In genomic region chr7:145110028-145110427, GRCm38 (mm10) we compare ENCODE assay signal across 14 mouse cellular contexts.
DNase-seq lines count a peak whose midpoint lies in the region; ATAC-seq and TF ChIP-seq lines count a peak whose summit lies in the region.
"Had no signal": no experiment of that assay in that cellular context is flagged by ENCODE, and none has a peak within 500 bp of the region (broad histone marks: within the 10 kb centered on the region; RNA-seq: fewer than 3 reads in every experiment).

No protein-coding gene starts in this region.

- no peak for ATAC-seq in heart, embryonic 15.5 days (replicated peaks; ENCODE audit: insufficient number of reproducible peaks, insufficient read depth, low FRiP score, low read depth)
- no peak for ATAC-seq in heart, embryonic 12.5 days (ENCODE audit: insufficient number of reproducible peaks, low FRiP score)
- ATAC-seq in lung, embryonic 14.5 days (ENCODE audit: insufficient read depth), result no peak
- ATAC-seq in limb, embryonic 15.5 days (ENCODE audit: insufficient number of reproducible peaks, low FRiP score, low TSS enrichment, low read depth), result no peak

- H3K27ac ChIP-seq in heart, embryonic 15.5 days, result peak overlapping the region; percentile 90; the same call in 1 of the 2 replicates
- no peak overlapping the region for H3K27ac ChIP-seq in heart, embryonic 12.5 days (ENCODE audit: poor library complexity, severe bottlenecking)
- peak overlapping the region; percentile 89; the same call in 1 of the 2 replicates for H3K27ac ChIP-seq in lung, embryonic 14.5 days (ENCODE audit: low read depth)
- peak overlapping the region; percentile 100 for H3K27ac ChIP-seq in brown adipose tissue, adult 24 weeks (replicated peaks; ENCODE audit: low read depth, low read length)
- peak overlapping the region; percentile 47; the same call in 1 of the 2 replicates for H3K27ac ChIP-seq in limb, embryonic 15.5 days
- H3K27ac ChIP-seq: hindbrain, embryonic 14.5 days had no signal

- H3K36me3 ChIP-seq in heart, embryonic 15.5 days, result no peaks in the 10 kb centered on the region
- no peaks in the 10 kb centered on the region for H3K36me3 ChIP-seq in heart, embryonic 12.5 days
- H3K36me3 ChIP-seq in lung, embryonic 14.5 days (ENCODE audit: insufficient read depth), result no peaks in the 10 kb centered on the region
- no peaks in the 10 kb centered on the region for H3K36me3 ChIP-seq in limb, embryonic 15.5 days
- H3K36me3 ChIP-seq: neural tube, embryonic 15.5 days had no signal

- peaks cover 40% of the 10 kb centered on the region for H3K4me1 ChIP-seq in heart, embryonic 15.5 days (replicated peaks)
- peaks cover 47% of the 10 kb centered on the region for H3K4me1 ChIP-seq in heart, embryonic 12.5 days (replicated peaks)
- peaks cover 20% of the 10 kb centered on the region for H3K4me1 ChIP-seq in lung, embryonic 14.5 days (ENCODE audit: insufficient read depth)
- H3K4me1 ChIP-seq in brown adipose tissue, adult 24 weeks (ENCODE audit: control insufficient read depth, insufficient read depth, insufficient read length, low read length), result peaks cover 33% of the 10 kb centered on the region
- peaks cover 30% of the 10 kb centered on the region for H3K4me1 ChIP-seq in limb, embryonic 15.5 days

- H3K9ac ChIP-seq in heart, embryonic 15.5 days, result no peak overlapping the region
- no peak overlapping the region for H3K9ac ChIP-seq in heart, embryonic 12.5 days
- H3K9ac ChIP-seq in lung, embryonic 14.5 days, result no peak overlapping the region
- H3K9ac ChIP-seq in limb, embryonic 15.5 days, result no peak overlapping the region
- H3K9ac ChIP-seq: hindbrain, embryonic 14.5 days; neural tube, embryonic 15.5 days had no signal

- DNase-seq in lung, embryonic 14.5 days, result no peak
- no peak for DNase-seq in lung, postnatal 4 days
- no peak for DNase-seq in right cerebral cortex, postnatal 36 days (ENCODE audit: low spot score in 2 of 2)
- DNase-seq in cerebellum, adult 11-12 months, result no peak
- DNase-seq: cerebellum, adult 18-20 months; layer of hippocampus, postnatal 36 days; retina, postnatal 1 day had no signal

- no peak for TF ChIP-seq CTCF in lung, embryonic 14.5 days (IDR thresholded peaks at IDR 0.05; ENCODE audit: low read depth)

- H3K9me3 ChIP-seq in heart, embryonic 15.5 days (replicated peaks), result no peaks in the 10 kb centered on the region
- no peaks in the 10 kb centered on the region for H3K9me3 ChIP-seq in heart, embryonic 12.5 days (replicated peaks)
- H3K9me3 ChIP-seq in lung, embryonic 14.5 days (ENCODE audit: low read depth, low read length), result no peaks in the 10 kb centered on the region
- H3K9me3 ChIP-seq in limb, embryonic 15.5 days, result no peaks in the 10 kb centered on the region
- H3K9me3 ChIP-seq: megakaryocyte, embryonic 14.5 days; neural tube, embryonic 15.5 days had no signal

- WGBS in heart, embryonic 15.5 days, result 73% methylated on average over 3 of the region's 3 CpGs
- 83% methylated on average over 3 of the region's 3 CpGs for WGBS in heart, embryonic 12.5 days
- 73% methylated on average over 3 of the region's 3 CpGs for WGBS in lung, embryonic 14.5 days
- WGBS in limb, embryonic 15.5 days, result 78% methylated on average over 3 of the region's 3 CpGs

- H3K4me2 ChIP-seq in heart, embryonic 15.5 days, result no peak overlapping the region
- no peak overlapping the region for H3K4me2 ChIP-seq in heart, embryonic 12.5 days
- H3K4me2 ChIP-seq in lung, embryonic 14.5 days, result no peak overlapping the region
- no peak overlapping the region for H3K4me2 ChIP-seq in limb, embryonic 15.5 days
- H3K4me2 ChIP-seq: hindbrain, embryonic 14.5 days; neural tube, embryonic 15.5 days had no signal

- H3K4me3 ChIP-seq in heart, embryonic 15.5 days, result no peak overlapping the region
- H3K4me3 ChIP-seq in heart, embryonic 12.5 days, result no peak overlapping the region
- no peak overlapping the region for H3K4me3 ChIP-seq in lung, embryonic 14.5 days (ENCODE audit: low read depth, low read length)
- H3K4me3 ChIP-seq in brown adipose tissue, adult 24 weeks (ENCODE audit: insufficient read depth, low read depth, low read length), result no peak overlapping the region
- H3K4me3 ChIP-seq in limb, embryonic 15.5 days, result no peak overlapping the region
- H3K4me3 ChIP-seq: neural tube, embryonic 15.5 days had no signal

- no peaks in the 10 kb centered on the region for H3K27me3 ChIP-seq in heart, embryonic 15.5 days
- H3K27me3 ChIP-seq in heart, embryonic 12.5 days (replicated peaks), result no peaks in the 10 kb centered on the region
- H3K27me3 ChIP-seq in lung, embryonic 14.5 days (ENCODE audit: insufficient read depth, low read length), result no peaks in the 10 kb centered on the region
- no peaks in the 10 kb centered on the region for H3K27me3 ChIP-seq in limb, embryonic 15.5 days
- H3K27me3 ChIP-seq: neural tube, embryonic 15.5 days had no signal
